Mouse (Mus musculus) forebrain, embryonic 15.5 days (tissue): ENCODE data around the gene 1700021F07Rik. TPM values are rescaled to one million over a fixed set of nuclear protein-coding genes. Genes with fewer than 3 reads are reported as not detected.

Experiments
- ATAC-seq: fragments of 200-750 bp; cut with Nextera tagmentation; replicated peaks from 2 replicates; pipeline ENCODE4 v1.8.0; 2017; ENCODE audit warnings: mild to moderate bottlenecking, moderate TSS enrichment, moderate library complexity
- H3K27ac ChIP-seq: fragments of 300-500 bp; sonication (generic); replicated peaks from 2 replicates; pipeline ENCODE4 v1.5.1; 2015; ENCODE audit warnings: mild to moderate bottlenecking, inconsistent platforms
- H3K27me3 ChIP-seq: fragments of 300-500 bp; sonication (generic); 2 replicates; pipeline ENCODE4 v1.6.1; 2015; ENCODE audit warnings: inconsistent platforms
- H3K36me3 ChIP-seq: fragments of 300-500 bp; sonication (generic); 2 replicates; pipeline ENCODE4 v1.6.1; 2015; ENCODE audit warnings: mild to moderate bottlenecking, inconsistent platforms
- H3K4me1 ChIP-seq: fragments of 300-500 bp; sonication (generic); 2 replicates; pipeline ENCODE4 v1.6.1; 2015; ENCODE audit warnings: inconsistent platforms
- H3K4me2 ChIP-seq: fragments of 300-500 bp; sonication (generic); replicated peaks from 2 replicates; pipeline ENCODE4 v1.6.1; 2015; ENCODE audit warnings: mild to moderate bottlenecking, inconsistent platforms
- H3K4me3 ChIP-seq: fragments of 300-500 bp; sonication (generic); 2 replicates; pipeline ENCODE4 v1.5.1; 2015; ENCODE audit warnings: mild to moderate bottlenecking, inconsistent platforms
- H3K9ac ChIP-seq: fragments of 300-500 bp; sonication (generic); replicated peaks from 2 replicates; pipeline ENCODE4 v1.6.1; 2015; ENCODE audit warnings: mild to moderate bottlenecking, inconsistent platforms
- H3K9me3 ChIP-seq: fragments of 300-500 bp; sonication (generic); 2 replicates; pipeline ENCODE4 v1.6.1; 2016; ENCODE audit warnings: inconsistent platforms
- WGBS: fragments of 180-500 bp; shearing (Covaris S2); methylation state at CpG from one replicate; pipeline ENCODE4 v1.1.7; 2015; ENCODE audit warnings: mixed read lengths; 5-methylcytosine and 5-hydroxymethylcytosine counted together
- polyA plus RNA-seq: library from polyadenylated mRNA; unstranded; fragments of >200 nt; fragmentation: Nextera tagmentation; extraction: Ambion mirVana; gene quantifications from 2 replicates; pipeline ENCODE4 v1.2.1, GENCODE M21; 2015

The 1700021F07Rik gene
- polyA plus RNA-seq, 1 experiment from 2014 or later: not detected

- no peak for ATAC-seq
- Histone ChIP-seq H3K4me3 (no peak overlapping the region), H3K4me1 (no peaks in the 10 kb centered on the region), H3K27ac (no peak overlapping the region), H3K27me3 (no peaks in the 10 kb centered on the region), H3K9me3 (no peaks in the 10 kb centered on the region), H3K4me2 (no peak overlapping the region), H3K9ac (no peak overlapping the region), H3K36me3 (no peaks in the 10 kb centered on the region)
- WGBS: 94% methylated on average over 9 of the region's 9 CpGs
These were observed 13.5 kb downstream of the 1700021F07Rik start for GRCm38 (mm10) chr2:173535886-173536285.

GRCm38 (mm10) chr2:173539781-173540180, 17.4 kb downstream of the 1700021F07Rik start:
- Histone ChIP-seq H3K9me3 (no peaks in the 10 kb centered on the region), H3K27me3 (no peaks in the 10 kb centered on the region), H3K36me3 (no peaks in the 10 kb centered on the region), H3K9ac (no peak overlapping the region), H3K27ac (no peak overlapping the region), H3K4me2 (no peak overlapping the region), H3K4me3 (no peak overlapping the region), H3K4me1 (no peaks in the 10 kb centered on the region)
- ATAC-seq: no peak
- WGBS: 75% methylated on average over 15 of the region's 15 CpGs

- no peak overlapping the region for H3K4me3 ChIP-seq
- H3K27me3 ChIP-seq: no peaks in the 10 kb centered on the region
- 81% methylated on average over 4 of the region's 4 CpGs for WGBS
- no peak overlapping the region for H3K9ac ChIP-seq
- no peak overlapping the region for H3K4me2 ChIP-seq
- no peak overlapping the region for H3K27ac ChIP-seq
- ATAC-seq: no peak
- no peaks in the 10 kb centered on the region for H3K4me1 ChIP-seq
- no peaks in the 10 kb centered on the region for H3K36me3 ChIP-seq
- H3K9me3 ChIP-seq: no peaks in the 10 kb centered on the region
These were observed 19.4 kb downstream of the 1700021F07Rik start for GRCm38 (mm10) chr2:173541748-173542147.

- Histone ChIP-seq H3K4me1 (no peaks in the 10 kb centered on the region), H3K4me2 (no peak overlapping the region), H3K4me3 (no peak overlapping the region), H3K27me3 (no peaks in the 10 kb centered on the region), H3K9ac (no peak overlapping the region), H3K36me3 (no peaks in the 10 kb centered on the region), H3K27ac (no peak overlapping the region), H3K9me3 (no peaks in the 10 kb centered on the region)
- 86% methylated on average over 4 of the region's 4 CpGs for WGBS
- ATAC-seq: no peak
These were observed 20.3 kb downstream of the 1700021F07Rik start for GRCm38 (mm10) chr2:173542716-173543115.

GRCm38 (mm10) chr2:173545992-173546703, 23.8 kb downstream of the 1700021F07Rik start:
- H3K4me2 ChIP-seq: no peak overlapping the region
- 43% methylated on average over 15 of the region's 15 CpGs for WGBS
- peaks cover 5% of the 10 kb centered on the region; the same call in 1 of the 2 replicates for H3K4me1 ChIP-seq
- no peaks in the 10 kb centered on the region for H3K9me3 ChIP-seq
- no peak overlapping the region for H3K4me3 ChIP-seq
- H3K36me3 ChIP-seq: no peaks in the 10 kb centered on the region
- peak; percentile 75 for ATAC-seq
- no peak overlapping the region for H3K9ac ChIP-seq
- no peaks in the 10 kb centered on the region for H3K27me3 ChIP-seq
- H3K27ac ChIP-seq: no peak overlapping the region

GRCm38 (mm10) chr2:173549236-173549635, 26.9 kb downstream of the 1700021F07Rik start:
- 0 out of 2 replicates have a peak, but pooled peaks have one; percentile 2 for ATAC-seq
- Histone ChIP-seq H3K4me3 (no peak overlapping the region), H3K27me3 (no peaks in the 10 kb centered on the region), H3K36me3 (no peaks in the 10 kb centered on the region), H3K9me3 (no peaks in the 10 kb centered on the region), H3K4me1 (peaks cover 9% of the 10 kb centered on the region), H3K4me2 (no peak overlapping the region), H3K27ac (no peak overlapping the region), H3K9ac (no peak overlapping the region)
- WGBS: 55% methylated on average over 10 of the region's 10 CpGs

GRCm38 (mm10) chr2:173550681-173551080, 28.3 kb downstream of the 1700021F07Rik start:
- no peak for ATAC-seq
- Histone ChIP-seq H3K27ac (no peak overlapping the region), H3K27me3 (no peaks in the 10 kb centered on the region), H3K4me2 (no peak overlapping the region), H3K36me3 (no peaks in the 10 kb centered on the region), H3K4me3 (no peak overlapping the region), H3K9me3 (no peaks in the 10 kb centered on the region), H3K4me1 (peaks cover 9% of the 10 kb centered on the region), H3K9ac (no peak overlapping the region)
- WGBS: 68% methylated on average over 6 of the region's 6 CpGs

- Histone ChIP-seq H3K36me3 (no peaks in the 10 kb centered on the region), H3K4me1 (peaks cover 7% of the 10 kb centered on the region), H3K4me3 (no peak overlapping the region), H3K9me3 (no peaks in the 10 kb centered on the region), H3K9ac (no peak overlapping the region), H3K4me2 (no peak overlapping the region), H3K27me3 (no peaks in the 10 kb centered on the region), H3K27ac (no peak overlapping the region)
- no peak for ATAC-seq
- 37% methylated on average over 9 of the region's 9 CpGs for WGBS
These were observed 31.5 kb downstream of the 1700021F07Rik start for GRCm38 (mm10) chr2:173553863-173554262.

GRCm38 (mm10) chr2:173558754-173559396, 36.5 kb downstream of the 1700021F07Rik start:
- no peaks in the 10 kb centered on the region for H3K4me1 ChIP-seq
- 88% methylated on average over 12 of the region's 12 CpGs for WGBS

GRCm38 (mm10) chr2:173561851-173562442, 39.6 kb downstream of the 1700021F07Rik start:
- Histone ChIP-seq H3K9ac (no peak overlapping the region), H3K27me3 (no peaks in the 10 kb centered on the region)
- WGBS: 42% methylated on average over 5 of the region's 5 CpGs

More at GRCm38 (mm10) chr2:173558754-173559396, 36.5 kb downstream of the 1700021F07Rik start:
- ATAC-seq: no peak
- Histone ChIP-seq H3K4me2 (no peak overlapping the region), H3K9ac (no peak overlapping the region), H3K27me3 (no peaks in the 10 kb centered on the region), H3K9me3 (no peaks in the 10 kb centered on the region), H3K36me3 (no peaks in the 10 kb centered on the region), H3K27ac (no peak overlapping the region), H3K4me3 (no peak overlapping the region)

GRCm38 (mm10) chr2:173563336-173563735, 41.0 kb downstream of the 1700021F07Rik start:
- H3K27ac ChIP-seq: no peak overlapping the region
- H3K9ac ChIP-seq: no peak overlapping the region
- H3K4me2 ChIP-seq: no peak overlapping the region
- H3K27me3 ChIP-seq: no peaks in the 10 kb centered on the region
- H3K4me3 ChIP-seq: no peak overlapping the region
- H3K36me3 ChIP-seq: no peaks in the 10 kb centered on the region
- H3K4me1 ChIP-seq: no peaks in the 10 kb centered on the region
- 71% methylated on average over 7 of the region's 7 CpGs for WGBS
- ATAC-seq: no peak
- H3K9me3 ChIP-seq: no peaks in the 10 kb centered on the region

More at GRCm38 (mm10) chr2:173561851-173562442, 39.6 kb downstream of the 1700021F07Rik start:
- Histone ChIP-seq H3K9me3 (no peaks in the 10 kb centered on the region), H3K36me3 (no peaks in the 10 kb centered on the region), H3K4me1 (no peaks in the 10 kb centered on the region), H3K27ac (no peak overlapping the region), H3K4me3 (no peak overlapping the region), H3K4me2 (no peak overlapping the region)
- ATAC-seq: peak; percentile 71

GRCm38 (mm10) chr2:173564179-173564578, 41.8 kb downstream of the 1700021F07Rik start:
- Histone ChIP-seq H3K9me3 (no peaks in the 10 kb centered on the region), H3K27ac (no peak overlapping the region), H3K27me3 (no peaks in the 10 kb centered on the region), H3K4me2 (no peak overlapping the region), H3K36me3 (no peaks in the 10 kb centered on the region), H3K4me1 (no peaks in the 10 kb centered on the region), H3K4me3 (no peak overlapping the region), H3K9ac (no peak overlapping the region)
- ATAC-seq: no peak
- WGBS: 62% methylated on average over 9 of the region's 9 CpGs
